Mouse (Mus musculus): Measurements from ENCODE around the gene Krt78. TPM values are rescaled to one million over a fixed set of nuclear protein-coding genes. Genes with fewer than 3 reads are reported as not detected.

Krt78 gene
- polyA plus RNA-seq, 1 experiment from 2014 or later: not detected

DNA sequence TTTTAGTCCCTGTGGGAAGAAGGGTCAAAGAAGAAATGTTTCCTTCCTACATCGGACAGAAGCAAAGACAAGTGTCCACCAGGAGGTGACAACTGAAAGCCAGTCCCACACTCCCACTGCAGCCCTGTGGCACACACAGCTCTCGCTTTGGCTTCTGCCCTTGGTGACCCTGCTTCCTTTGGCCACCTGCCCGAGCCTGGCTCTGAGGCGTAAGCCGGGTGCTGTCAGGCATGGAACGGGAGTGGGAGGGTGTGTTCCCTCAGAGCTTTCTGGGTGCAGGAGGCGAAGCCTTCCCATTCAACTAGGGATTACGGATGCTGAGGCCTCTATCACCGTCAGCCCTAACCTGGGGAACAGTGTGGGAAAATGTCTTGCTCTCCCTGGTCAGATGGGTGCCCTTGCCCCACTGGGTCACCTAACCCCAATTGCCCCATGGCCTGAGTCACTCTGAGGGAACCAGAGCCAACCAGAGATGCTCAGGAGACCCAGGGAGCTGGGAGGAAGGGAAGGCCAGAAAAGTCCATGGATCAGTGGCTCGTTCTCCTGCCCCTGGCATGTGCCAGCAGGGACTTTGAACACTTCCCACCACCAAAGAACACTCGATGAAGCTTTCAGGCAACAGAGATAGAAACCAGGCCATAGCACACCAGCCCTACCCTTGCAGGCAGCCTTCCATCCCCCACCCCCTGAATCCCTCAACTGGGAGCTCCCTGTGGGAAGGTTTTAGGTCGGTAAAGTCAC, 26.6 kb downstream of the Krt78 start:
- no peaks in the 10 kb centered on the region for H3K9me3 ChIP-seq (replicated peaks)
- WGBS (ENCODE audit: insufficient replicate concordance): 51% methylated on average over 12 of the region's 12 CpGs
- no peaks in the 10 kb centered on the region for H3K36me3 ChIP-seq (replicated peaks)
- H3K4me3 ChIP-seq (replicated peaks): no peak overlapping the region
- no peak overlapping the region for H3K4me2 ChIP-seq
- H3K27me3 ChIP-seq: peaks cover 31% of the 10 kb centered on the region
- no peak overlapping the region for H3K27ac ChIP-seq (replicated peaks)
- H3K4me1 ChIP-seq (replicated peaks): peaks cover 12% of the 10 kb centered on the region; the same call in 1 of the 2 replicates
- H3K9ac ChIP-seq: no peak overlapping the region
- ATAC-seq (ENCODE audit: insufficient read depth): no peak

GRCm38 (mm10) chr15:101925041-101925440, 29.0 kb downstream of the Krt78 start:
- ATAC-seq (ENCODE audit: insufficient read depth): no peak
- H3K27ac ChIP-seq (replicated peaks): no peak overlapping the region
- 58% methylated on average over 1 of the region's 1 CpGs for WGBS (ENCODE audit: insufficient replicate concordance)

GRCm38 (mm10) chr15:101924635-101925034, 29.5 kb downstream of the Krt78 start, which contains the start of gene Krt4:
Gene Krt4 (minus strand): TSS chr15:101924735.
- Histone ChIP-seq H3K36me3 (replicated peaks) (no peaks in the 10 kb centered on the region), H3K4me2 (no peak within 1 kb of the TSS), H3K4me1 (replicated peaks) (0 out of 2 replicates have a peak, but pooled peaks cover 9% of the 10 kb centered on the region), H3K9me3 (replicated peaks) (no peaks in the 10 kb centered on the region), H3K27me3 (peaks cover 12% of the 10 kb centered on the region), H3K27ac (replicated peaks) (no peak within 1 kb of the TSS), H3K4me3 (replicated peaks) (no peak within 1 kb of the TSS), H3K9ac (no peak within 1 kb of the TSS)
- WGBS (ENCODE audit: insufficient replicate concordance): 67% methylated on average over 11 of the region's 11 CpGs
- no peak for ATAC-seq (ENCODE audit: insufficient read depth)

More at GRCm38 (mm10) chr15:101925041-101925440, 29.0 kb downstream of the Krt78 start:
- no peak overlapping the region for H3K9ac ChIP-seq
- H3K4me1 ChIP-seq (replicated peaks): peaks cover 11% of the 10 kb centered on the region; the same call in 1 of the 2 replicates
- H3K36me3 ChIP-seq (replicated peaks): no peaks in the 10 kb centered on the region
- H3K9me3 ChIP-seq (replicated peaks): no peaks in the 10 kb centered on the region
- no peak overlapping the region for H3K4me3 ChIP-seq (replicated peaks)
- H3K4me2 ChIP-seq: no peak overlapping the region
- H3K27me3 ChIP-seq: peaks cover 16% of the 10 kb centered on the region

- no peak overlapping the region for H3K27ac ChIP-seq (replicated peaks)
- H3K27me3 ChIP-seq: no peaks in the 10 kb centered on the region
- no peak overlapping the region; the same call in 1 of the 2 replicates for H3K4me2 ChIP-seq
- no peak overlapping the region for H3K4me3 ChIP-seq (replicated peaks)
- no peak for ATAC-seq (ENCODE audit: insufficient read depth)
- no peaks in the 10 kb centered on the region for H3K9me3 ChIP-seq (replicated peaks)
- H3K36me3 ChIP-seq (replicated peaks): no peaks in the 10 kb centered on the region
- 45% methylated on average over 2 of the region's 2 CpGs for WGBS (ENCODE audit: insufficient replicate concordance)
- no peak overlapping the region; the same call in 1 of the 2 replicates for H3K9ac ChIP-seq
- 0 out of 2 replicates have a peak, but pooled peaks cover 9% of the 10 kb centered on the region for H3K4me1 ChIP-seq (replicated peaks)
These were observed 31.8 kb downstream of the Krt78 start for GRCm38 (mm10) chr15:101922296-101922695.

GRCm38 (mm10) chr15:101916072-101916471, 38.0 kb downstream of the Krt78 start:
- ATAC-seq (ENCODE audit: insufficient read depth): no peak
- H3K36me3 ChIP-seq (replicated peaks): no peaks in the 10 kb centered on the region
- no peak overlapping the region for H3K4me3 ChIP-seq (replicated peaks)
- no peak overlapping the region for H3K4me2 ChIP-seq
- no peak overlapping the region for H3K9ac ChIP-seq
- no peak overlapping the region for H3K27ac ChIP-seq (replicated peaks)
- 40% methylated on average over 2 of the region's 2 CpGs for WGBS (ENCODE audit: insufficient replicate concordance)
- H3K27me3 ChIP-seq: no peaks in the 10 kb centered on the region
- H3K9me3 ChIP-seq (replicated peaks): no peaks in the 10 kb centered on the region
- H3K4me1 ChIP-seq (replicated peaks): no peaks in the 10 kb centered on the region

- Histone ChIP-seq H3K27ac (replicated peaks) (no peak overlapping the region), H3K27me3 (no peaks in the 10 kb centered on the region), H3K9me3 (replicated peaks) (no peaks in the 10 kb centered on the region), H3K4me3 (replicated peaks) (no peak overlapping the region), H3K4me2 (no peak overlapping the region), H3K4me1 (replicated peaks) (no peaks in the 10 kb centered on the region), H3K9ac (no peak overlapping the region), H3K36me3 (replicated peaks) (no peaks in the 10 kb centered on the region)
- ATAC-seq (ENCODE audit: insufficient read depth): no peak
- WGBS (ENCODE audit: insufficient replicate concordance): 63% methylated on average over 5 of the region's 5 CpGs
These were observed 49.2 kb downstream of the Krt78 start for GRCm38 (mm10) chr15:101904849-101905248.

- H3K4me1 ChIP-seq (replicated peaks): no peaks in the 10 kb centered on the region
These were observed 51.6 kb downstream of the Krt78 start for GRCm38 (mm10) chr15:101902171-101903149.

More at GRCm38 (mm10) chr15:101902171-101903149, 51.6 kb downstream of the Krt78 start:
- Histone ChIP-seq H3K36me3 (replicated peaks) (no peaks in the 10 kb centered on the region), H3K4me3 (replicated peaks) (no peak overlapping the region), H3K9ac (no peak overlapping the region), H3K27me3 (no peaks in the 10 kb centered on the region), H3K27ac (replicated peaks) (no peak overlapping the region), H3K4me2 (no peak overlapping the region), H3K9me3 (replicated peaks) (no peaks in the 10 kb centered on the region)
- WGBS (ENCODE audit: insufficient replicate concordance): 47% methylated on average over 12 of the region's 12 CpGs
- ATAC-seq (ENCODE audit: insufficient read depth): no peak

Other genes starting within 250 kb of the Krt78 start
- gene Krt5, start 241.4 kb downstream of the Krt78 start, polyA plus RNA-seq (2015; fragmentation: Nextera tagmentation; extraction: Ambion mirVana): 0.14 and 0.53 TPM in 2 replicates
- not detected in 2 replicates for gene Krt71, start 211.2 kb downstream of the Krt78 start, polyA plus RNA-seq (2015; fragmentation: Nextera tagmentation; extraction: Ambion mirVana)
- not detected in 2 replicates for gene Krt72, start 167.8 kb downstream of the Krt78 start, polyA plus RNA-seq (2015; fragmentation: Nextera tagmentation; extraction: Ambion mirVana)
- not detected in 2 replicates for gene Krt73, start 151.9 kb downstream of the Krt78 start, polyA plus RNA-seq (2015; fragmentation: Nextera tagmentation; extraction: Ambion mirVana)
- not detected in 2 replicates for gene Krt2, start 136.1 kb downstream of the Krt78 start, polyA plus RNA-seq (2015; fragmentation: Nextera tagmentation; extraction: Ambion mirVana)
- 0.08 and 0.70 TPM in 2 replicates for gene Krt1, start 103.5 kb downstream of the Krt78 start, polyA plus RNA-seq (2015; fragmentation: Nextera tagmentation; extraction: Ambion mirVana)
- 0.22 TPM in 1 of 2 replicates, not detected in the other for gene Krt77, start 84.6 kb downstream of the Krt78 start, polyA plus RNA-seq (2015; fragmentation: Nextera tagmentation; extraction: Ambion mirVana)
- not detected in 2 replicates for gene Krt76, start 61.4 kb downstream of the Krt78 start, polyA plus RNA-seq (2015; fragmentation: Nextera tagmentation; extraction: Ambion mirVana)
- gene Krt4, start 29.6 kb downstream of the Krt78 start, polyA plus RNA-seq (2015; fragmentation: Nextera tagmentation; extraction: Ambion mirVana): 0.22 and 0.29 TPM in 2 replicates
- not detected in 2 replicates for gene Krt79, start 14.0 kb downstream of the Krt78 start, polyA plus RNA-seq (2015; fragmentation: Nextera tagmentation; extraction: Ambion mirVana)
- gene Krt8, start 50.2 kb upstream of the Krt78 start, polyA plus RNA-seq (2015; fragmentation: Nextera tagmentation; extraction: Ambion mirVana): 114 and 118 TPM in 2 replicates
- 107 and 121 TPM in 2 replicates for gene Krt18, start 73.9 kb upstream of the Krt78 start, polyA plus RNA-seq (2015; fragmentation: Nextera tagmentation; extraction: Ambion mirVana)
- gene Eif4b, start 119.5 kb upstream of the Krt78 start, polyA plus RNA-seq (2015; fragmentation: Nextera tagmentation; extraction: Ambion mirVana): 43.5 and 48.3 TPM in 2 replicates
- gene Tns2, start 146.1 kb upstream of the Krt78 start, polyA plus RNA-seq (2015; fragmentation: Nextera tagmentation; extraction: Ambion mirVana): 4.7 and 5.4 TPM in 2 replicates
- gene Spryd3, start 181.9 kb upstream of the Krt78 start, polyA plus RNA-seq (2015; fragmentation: Nextera tagmentation; extraction: Ambion mirVana): 12.9 and 14.6 TPM in 2 replicates
- 1.8 and 1.9 TPM in 2 replicates for gene Igfbp6, start 190.1 kb upstream of the Krt78 start, polyA plus RNA-seq (2015; fragmentation: Nextera tagmentation; extraction: Ambion mirVana)
- gene Soat2, start 196.2 kb upstream of the Krt78 start, polyA plus RNA-seq (2015; fragmentation: Nextera tagmentation; extraction: Ambion mirVana): 33.1 and 34.7 TPM in 2 replicates
- 15.3 and 18.9 TPM in 2 replicates for gene Zfp740, start 249.0 kb upstream of the Krt78 start, polyA plus RNA-seq (2015; fragmentation: Nextera tagmentation; extraction: Ambion mirVana)